Mouse (Mus musculus) bone marrow, adult 2 months (tissue): ENCODE data around the gene Sfxn2.

Experiments
- CTCF ChIP-seq: fragments of 200-500 bp; IDR thresholded peaks from 2 replicates; pipeline ENCODE4 v1.5.1; 2011; ENCODE audit warnings: low read length, control low read depth; ENCODE audit not compliant: control insufficient read depth, insufficient read depth
- POLR2A ChIP-seq: fragments of 200-500 bp; IDR thresholded peaks from 2 replicates; pipeline ENCODE4 v1.6.1; 2011; ENCODE audit warnings: low read depth, mild to moderate bottlenecking, control low read depth, low read length, borderline replicate concordance; ENCODE audit not compliant: control insufficient read depth

- TF ChIP-seq CTCF = no peak
- no peak for TF ChIP-seq POLR2A
These were observed 9.6 kb upstream of the Sfxn2 start for GRCm38 (mm10) chr19:46563603-46564002.
